Mouse (Mus musculus): ENCODE measurements around the gene Gimap3. TPM values are rescaled to one million over a fixed set of nuclear protein-coding genes. Genes with fewer than 3 reads are reported as not detected.

The Gimap3 gene
- polyA plus RNA-seq, 1 experiment, result 0.29 TPM

DNA sequence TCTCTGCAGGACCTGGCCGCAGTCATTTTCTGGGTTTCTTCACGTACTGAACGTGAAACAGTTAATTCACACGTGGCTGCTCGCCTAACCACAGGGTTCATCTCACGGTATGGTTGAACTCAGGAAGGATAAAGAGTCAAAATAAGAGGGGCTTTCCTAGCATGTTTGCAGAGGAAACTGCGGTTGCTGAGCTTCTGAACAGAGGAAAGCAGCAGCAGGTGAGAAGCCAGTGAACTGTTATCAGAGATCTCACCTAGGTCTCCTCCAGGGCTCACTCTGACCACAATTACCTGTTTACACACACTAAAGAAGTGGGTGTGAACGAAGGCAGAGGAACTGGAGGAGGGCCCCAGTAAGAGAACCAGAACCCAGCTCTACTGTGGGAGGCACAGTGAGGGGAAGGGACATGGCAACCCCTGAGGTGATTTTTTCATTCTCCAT lies 37.8 kb downstream of the Gimap3 start:
- WGBS, result 43% methylated on average over 8 of the region's 8 CpGs
- H3K27ac ChIP-seq (ENCODE audit: insufficient read depth, low read length), result no peak overlapping the region
- TF ChIP-seq CTCF (IDR thresholded peaks at IDR 0.05; ENCODE audit: borderline replicate concordance, insufficient read depth, low read depth, low read length) (no peak), POLR2A (IDR thresholded peaks at IDR 0.05; ENCODE audit: borderline replicate concordance, insufficient read depth, low read length) (no peak)
- no peak for DNase-seq
- H3K4me1 ChIP-seq (ENCODE audit: control insufficient read depth, insufficient read depth, low read length), result no peaks in the 10 kb centered on the region
- H3K27me3 ChIP-seq (ENCODE audit: control insufficient read depth, insufficient read depth, low read length), result no peaks in the 10 kb centered on the region
- H3K4me3 ChIP-seq (replicated peaks; ENCODE audit: insufficient read depth, low read depth, low read length), result no peak overlapping the region

DNA sequence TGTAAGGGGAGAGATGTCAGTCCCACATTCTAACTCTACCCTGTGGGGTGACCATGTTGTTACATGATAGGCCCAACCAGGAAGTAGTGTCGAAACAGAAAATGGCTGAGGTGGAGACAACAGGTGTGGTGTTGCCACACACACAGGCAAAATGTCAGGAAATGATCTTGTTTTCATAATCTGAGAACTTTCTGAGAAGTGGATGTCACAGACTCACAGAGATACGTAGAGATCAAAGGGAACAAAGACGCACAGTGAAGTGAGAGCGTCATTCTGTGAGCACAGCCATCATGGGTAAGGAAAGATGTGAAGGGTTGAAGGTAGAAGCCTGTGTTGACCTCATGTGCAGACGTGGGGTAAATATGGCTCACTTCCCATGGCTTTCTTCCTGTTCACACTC lies 42.9 kb downstream of the Gimap3 start:
- WGBS, result 84% methylated on average over 5 of the region's 5 CpGs
- DNase-seq, result no peak
- Histone ChIP-seq H3K27me3 (ENCODE audit: control insufficient read depth, insufficient read depth, low read length) (no peaks in the 10 kb centered on the region), H3K27ac (ENCODE audit: insufficient read depth, low read length) (no peak overlapping the region), H3K4me1 (ENCODE audit: control insufficient read depth, insufficient read depth, low read length) (no peaks in the 10 kb centered on the region), H3K4me3 (replicated peaks; ENCODE audit: insufficient read depth, low read depth, low read length) (no peak overlapping the region)
- no peak for TF ChIP-seq POLR2A (IDR thresholded peaks at IDR 0.05; ENCODE audit: borderline replicate concordance, insufficient read depth, low read length)
- no peak for TF ChIP-seq CTCF (IDR thresholded peaks at IDR 0.05; ENCODE audit: borderline replicate concordance, insufficient read depth, low read depth, low read length)

DNA sequence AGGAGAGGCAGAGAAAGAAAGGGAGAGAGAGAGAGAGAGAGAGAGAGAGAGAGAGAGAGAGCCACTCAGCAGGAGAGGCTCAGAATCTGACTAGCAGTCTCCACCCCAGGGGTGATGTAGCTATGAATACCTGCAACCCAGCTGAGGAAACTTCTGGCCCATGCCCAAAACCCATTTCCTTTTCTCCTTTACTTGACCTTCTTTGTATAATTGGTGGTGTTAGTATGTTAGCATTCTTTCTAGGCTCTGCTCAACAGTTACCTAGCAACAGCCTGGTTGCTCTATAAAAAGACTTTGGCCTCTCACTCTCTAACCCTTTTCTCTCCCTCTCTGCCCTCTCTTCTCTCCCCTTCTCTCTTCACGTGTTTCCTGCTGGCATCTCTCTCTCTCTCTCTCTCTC lies 45.2 kb downstream of the Gimap3 start:
- 0% methylated on average over 1 of the region's 1 CpGs for WGBS
- Histone ChIP-seq H3K4me3 (replicated peaks; ENCODE audit: insufficient read depth, low read depth, low read length) (no peak overlapping the region), H3K27me3 (ENCODE audit: control insufficient read depth, insufficient read depth, low read length) (no peaks in the 10 kb centered on the region), H3K27ac (ENCODE audit: insufficient read depth, low read length) (no peak overlapping the region), H3K4me1 (ENCODE audit: control insufficient read depth, insufficient read depth, low read length) (no peaks in the 10 kb centered on the region)
- no peak for DNase-seq
- no peak for TF ChIP-seq CTCF (IDR thresholded peaks at IDR 0.05; ENCODE audit: borderline replicate concordance, insufficient read depth, low read depth, low read length)
- TF ChIP-seq POLR2A (IDR thresholded peaks at IDR 0.05; ENCODE audit: borderline replicate concordance, insufficient read depth, low read length), result no peak

DNA sequence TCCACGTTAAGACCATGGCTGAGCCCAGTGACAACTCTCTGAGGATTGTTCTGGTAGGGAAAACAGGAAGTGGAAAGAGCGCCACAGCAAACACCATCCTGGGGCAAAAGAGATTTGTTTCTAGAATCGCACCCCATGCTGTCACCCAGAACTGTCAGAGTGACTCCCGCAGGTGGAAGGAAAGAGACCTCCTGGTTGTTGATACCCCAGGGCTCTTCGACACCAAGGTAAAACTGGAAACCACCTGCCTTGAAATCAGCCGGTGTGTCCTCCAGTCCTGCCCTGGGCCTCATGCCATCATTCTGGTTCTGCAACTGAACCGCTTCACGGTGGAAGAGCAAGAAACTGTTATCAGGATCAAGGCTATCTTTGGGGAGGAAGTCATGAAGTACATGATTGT lies 47.2 kb downstream of the Gimap3 start:
- no peak overlapping the region for H3K4me3 ChIP-seq (replicated peaks; ENCODE audit: insufficient read depth, low read depth, low read length)
- no peaks in the 10 kb centered on the region for H3K4me1 ChIP-seq (ENCODE audit: control insufficient read depth, insufficient read depth, low read length)
- TF ChIP-seq POLR2A (IDR thresholded peaks at IDR 0.05; ENCODE audit: borderline replicate concordance, insufficient read depth, low read length), result no peak
- TF ChIP-seq CTCF (IDR thresholded peaks at IDR 0.05; ENCODE audit: borderline replicate concordance, insufficient read depth, low read depth, low read length), result no peak
- H3K27ac ChIP-seq (ENCODE audit: insufficient read depth, low read length), result no peak overlapping the region
- no peak for DNase-seq
- 87% methylated on average over 8 of the region's 8 CpGs for WGBS
- H3K27me3 ChIP-seq (ENCODE audit: control insufficient read depth, insufficient read depth, low read length), result no peaks in the 10 kb centered on the region; the same call in 1 of the 2 replicates

DNA sequence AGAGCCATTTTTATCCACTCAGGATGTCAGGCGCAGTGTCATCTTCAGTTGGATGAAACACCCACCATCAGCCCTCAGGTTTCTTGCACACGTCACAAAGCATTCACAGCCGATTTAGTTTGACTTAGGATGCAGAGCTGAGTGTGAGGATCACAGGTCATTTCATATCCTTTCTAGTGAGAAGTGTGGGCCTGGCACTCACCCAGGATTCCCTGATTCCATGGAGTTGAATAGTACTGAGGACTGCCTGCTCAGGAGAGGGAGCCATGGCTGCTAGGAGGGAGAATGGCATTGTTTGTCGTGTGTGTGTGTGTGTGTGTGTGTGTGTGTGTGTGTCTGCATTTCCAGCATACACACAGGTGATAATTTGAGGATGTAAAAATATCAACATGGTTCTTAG lies 50.3 kb downstream of the Gimap3 start:
- Histone ChIP-seq H3K27ac (ENCODE audit: insufficient read depth, low read length) (no peak overlapping the region), H3K4me3 (replicated peaks; ENCODE audit: insufficient read depth, low read depth, low read length) (no peak overlapping the region), H3K27me3 (ENCODE audit: control insufficient read depth, insufficient read depth, low read length) (no peaks in the 10 kb centered on the region; the same call in 1 of the 2 replicates), H3K4me1 (ENCODE audit: control insufficient read depth, insufficient read depth, low read length) (no peaks in the 10 kb centered on the region)
- WGBS, result 74% methylated on average over 4 of the region's 4 CpGs
- DNase-seq, result no peak
- TF ChIP-seq POLR2A (IDR thresholded peaks at IDR 0.05; ENCODE audit: borderline replicate concordance, insufficient read depth, low read length), result no peak
- no peak for TF ChIP-seq CTCF (IDR thresholded peaks at IDR 0.05; ENCODE audit: borderline replicate concordance, insufficient read depth, low read depth, low read length)

DNA sequence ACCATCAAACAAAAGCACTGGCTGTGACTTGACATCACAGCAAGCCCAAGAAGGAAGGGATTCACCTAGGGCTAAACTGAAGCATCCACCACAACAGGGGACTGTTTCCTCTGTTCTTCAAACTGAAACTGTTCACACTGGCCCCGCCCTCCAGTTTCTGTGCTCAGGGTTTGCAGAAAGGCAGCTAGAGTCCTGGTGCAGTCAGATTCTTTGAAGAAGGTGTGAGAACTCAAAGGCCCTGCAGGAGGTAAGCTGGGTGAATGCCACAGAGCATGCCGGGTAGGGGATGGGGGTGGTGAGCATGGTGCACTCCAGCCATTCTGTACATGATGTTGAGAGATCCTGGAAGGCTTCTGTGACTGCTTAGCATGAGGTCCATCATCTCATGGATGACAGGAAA lies 52.2 kb downstream of the Gimap3 start, which contains the start of the genes Gm28053 and Gimap7:
Gm28053 (plus strand) TSS at position 153 of the 400 bp plus-strand sequence.
Gimap7 (plus strand) TSS at position 167 of the 400 bp plus-strand sequence.
- H3K27ac ChIP-seq (ENCODE audit: insufficient read depth, low read length), result no peak within 1 kb of the TSS
- DNase-seq, result no peak
- WGBS, result 51% methylated on average over 2 of the region's 2 CpGs
- H3K27me3 ChIP-seq (ENCODE audit: control insufficient read depth, insufficient read depth, low read length), result no peaks in the 10 kb centered on the region; the same call in 1 of the 2 replicates
- H3K4me3 ChIP-seq (replicated peaks; ENCODE audit: insufficient read depth, low read depth, low read length), result no peak within 1 kb of the TSS
- TF ChIP-seq CTCF (IDR thresholded peaks at IDR 0.05; ENCODE audit: borderline replicate concordance, insufficient read depth, low read depth, low read length), result no peak
- no peak for TF ChIP-seq POLR2A (IDR thresholded peaks at IDR 0.05; ENCODE audit: borderline replicate concordance, insufficient read depth, low read length)
- H3K4me1 ChIP-seq (ENCODE audit: control insufficient read depth, insufficient read depth, low read length), result no peaks in the 10 kb centered on the region

Other genes with a start within 250 kb of the Gimap3 start
- gene Atp6v0e2, start 233.2 kb downstream of the Gimap3 start, polyA plus RNA-seq (2012; rRNA removed), result 459 and 460 TPM in 2 replicates
- 30.0 and 33.1 TPM in 2 replicates for gene Lrrc61, start 216.1 kb downstream of the Gimap3 start, polyA plus RNA-seq (2012; rRNA removed)
- 13.7 and 21.6 TPM in 2 replicates for gene Rarres2, start 198.1 kb downstream of the Gimap3 start, polyA plus RNA-seq (2012; rRNA removed)
- not detected in 2 replicates for gene Gm45021, start 181.2 kb downstream of the Gimap3 start, polyA plus RNA-seq (2012; rRNA removed)
- gene Repin1, start 177.0 kb downstream of the Gimap3 start, polyA plus RNA-seq (2012; rRNA removed), result 98.5 and 109 TPM in 2 replicates
- gene Gm44965, start 176.9 kb downstream of the Gimap3 start, polyA plus RNA-seq (2012; rRNA removed), result not detected in 2 replicates
- 7.4 and 7.6 TPM in 2 replicates for gene Zfp775, start 168.8 kb downstream of the Gimap3 start, polyA plus RNA-seq (2012; rRNA removed)
- gene AI854703, start 144.1 kb downstream of the Gimap3 start, polyA plus RNA-seq (2012; rRNA removed), result 34.3 and 35.2 TPM in 2 replicates
- 1.3 TPM in 2 replicates for gene Gimap8, start 123.6 kb downstream of the Gimap3 start, polyA plus RNA-seq (2012; rRNA removed)
- gene Gimap9, start 94.7 kb downstream of the Gimap3 start, polyA plus RNA-seq (2012; rRNA removed), result 0.86 and 0.98 TPM in 2 replicates
- gene Gimap4, start 86.3 kb downstream of the Gimap3 start, polyA plus RNA-seq (2012; rRNA removed), result 0.54 and 0.74 TPM in 2 replicates
- 4.1 and 4.6 TPM in 2 replicates for gene Gimap6, start 62.6 kb downstream of the Gimap3 start, polyA plus RNA-seq (2012; rRNA removed)
- gene Gm28053, start 52.2 kb downstream of the Gimap3 start, polyA plus RNA-seq (2012; rRNA removed), result 0.93 TPM in 1 of 2 replicates, not detected in the other
- not detected in 2 replicates for gene Gimap7, start 52.2 kb downstream of the Gimap3 start, polyA plus RNA-seq (2012; rRNA removed)
- gene Gimap1, start 31.8 kb downstream of the Gimap3 start, polyA plus RNA-seq (2012; rRNA removed), result 1.8 and 2.3 TPM in 2 replicates
- gene Gimap5, start 24.7 kb downstream of the Gimap3 start, polyA plus RNA-seq (2012; rRNA removed), result 0.57 and 0.82 TPM in 2 replicates
- 11.0 and 12.5 TPM in 2 replicates for gene Tmem176a, start 70.1 kb upstream of the Gimap3 start, polyA plus RNA-seq (2012; rRNA removed)
- 48.7 and 54.4 TPM in 2 replicates for gene Tmem176b, start 70.6 kb upstream of the Gimap3 start, polyA plus RNA-seq (2012; rRNA removed)
- gene Aoc1, start 102.0 kb upstream of the Gimap3 start, polyA plus RNA-seq (2012; rRNA removed), result 0.25 and 0.31 TPM in 2 replicates
- not detected in 2 replicates for gene 1600015I10Rik, start 159.0 kb upstream of the Gimap3 start, polyA plus RNA-seq (2012; rRNA removed)
- not detected in 2 replicates for gene Doxl2, start 204.1 kb upstream of the Gimap3 start, polyA plus RNA-seq (2012; rRNA removed)
- gene Svs1, start 216.0 kb upstream of the Gimap3 start, polyA plus RNA-seq (2012; rRNA removed), result not detected in 2 replicates

Measured in cerebellum, adult 2 months (tissue).